Mouse (Mus musculus) myocyte (in vitro differentiated cells): ENCODE results near the gene Bcl2l14. TPM values are rescaled to one million over a fixed set of nuclear protein-coding genes. Genes with fewer than 3 reads are reported as not detected.

Experiments used
- H3K27me3 ChIP-seq: one replicate; pipeline ENCODE4 v1.6.1; 2011; ENCODE audit not compliant: control insufficient read depth, insufficient read depth, insufficient read length
- H3K36me3 ChIP-seq: one replicate; pipeline ENCODE4 v1.6.1; 2011; ENCODE audit not compliant: control insufficient read depth, insufficient read depth
- H3K4me2 ChIP-seq: one replicate; pipeline ENCODE4 v1.6.1; 2011; ENCODE audit warnings: low read depth, control low read depth
- H3K4me3 ChIP-seq: one replicate; pipeline ENCODE4 v1.5.1; 2011; ENCODE audit warnings: mild to moderate bottlenecking, control low read depth, moderate library complexity
- H3K79me2 ChIP-seq: one replicate; pipeline ENCODE4 v1.6.1; 2011; ENCODE audit not compliant: control insufficient read depth, insufficient read depth
- H3ac ChIP-seq: one replicate; pipeline ENCODE4 v1.6.1; 2011; ENCODE audit not compliant: control insufficient read depth, insufficient read length
- CEBPB ChIP-seq: IDR thresholded peaks from 2 replicates; pipeline ENCODE4 v1.6.1; 2011; ENCODE audit warnings: mild to moderate bottlenecking, moderate library complexity; ENCODE audit not compliant: poor library complexity, insufficient read depth, severe bottlenecking
- E2F4 ChIP-seq: IDR thresholded peaks from one replicate; pipeline ENCODE4 v1.6.1; 2011; ENCODE audit warnings: mild to moderate bottlenecking, control low read depth, moderate library complexity; ENCODE audit not compliant: insufficient read depth
- MAX ChIP-seq: IDR thresholded peaks from one replicate; pipeline ENCODE4 v1.6.1; 2011; ENCODE audit warnings: low read depth, mild to moderate bottlenecking, control low read depth
- MYOD1 ChIP-seq, 3 experiments: IDR thresholded peaks; one replicate each; pipeline ENCODE4 v1.6.1; 2011; ENCODE audit warnings: control low read depth in 2 of 3, low read depth in 2 of 3, mild to moderate bottlenecking in 2 of 3, moderate library complexity in 1 of 3; ENCODE audit not compliant: insufficient read length in 2 of 3, control insufficient read depth in 1 of 3
- MYOG ChIP-seq, 3 experiments: IDR thresholded peaks; one replicate each; pipeline ENCODE4 v1.6.1; 2011; ENCODE audit warnings: control low read depth in 2 of 3, low read depth in 2 of 3, mild to moderate bottlenecking in 2 of 3; ENCODE audit not compliant: insufficient read length in 2 of 3, control insufficient read depth in 1 of 3, insufficient read depth in 1 of 3
- POLR2A ChIP-seq: IDR thresholded peaks from one replicate; pipeline ENCODE4 v1.6.1; 2011; ENCODE audit warnings: low read depth, mild to moderate bottlenecking, control low read depth, moderate library complexity; ENCODE audit not compliant: insufficient read length
- POLR2AphosphoS2 ChIP-seq: IDR thresholded peaks from one replicate; pipeline ENCODE4 v1.6.1; 2011; ENCODE audit warnings: low read depth, control low read depth; ENCODE audit not compliant: insufficient read length
- REST ChIP-seq: IDR thresholded peaks from one replicate; pipeline ENCODE4 v1.6.1; 2011; ENCODE audit warnings: mild to moderate bottlenecking, control low read depth, moderate library complexity; ENCODE audit not compliant: insufficient read depth, insufficient read length
- SRF ChIP-seq: IDR thresholded peaks from one replicate; pipeline ENCODE4 v1.6.1; 2011; ENCODE audit warnings: low read depth; ENCODE audit not compliant: control insufficient read depth, insufficient read length
- TCF12 ChIP-seq: IDR thresholded peaks from one replicate; pipeline ENCODE4 v1.6.1; 2011; ENCODE audit warnings: mild to moderate bottlenecking, control low read depth; ENCODE audit not compliant: poor library complexity, insufficient read depth, severe bottlenecking
- TCF3 ChIP-seq: IDR thresholded peaks from one replicate; pipeline ENCODE4 v1.6.1; 2011; ENCODE audit warnings: low read depth, control low read depth; ENCODE audit not compliant: insufficient read length
- USF1 ChIP-seq: IDR thresholded peaks from one replicate; pipeline ENCODE4 v1.6.1; 2011; ENCODE audit warnings: low read depth, mild to moderate bottlenecking, control low read depth, moderate library complexity
- polyA plus RNA-seq: library from polyadenylated mRNA; unstranded; fragments of >200 nt; fragmentation: generic; extraction: Trizol; gene quantifications from one replicate; pipeline ENCODE4 v1.2.1, GENCODE M21; 2012; ENCODE audit warnings: missing spikeins

Bcl2l14 gene
- polyA plus RNA-seq, 1 experiment = 0.04 TPM

DNA sequence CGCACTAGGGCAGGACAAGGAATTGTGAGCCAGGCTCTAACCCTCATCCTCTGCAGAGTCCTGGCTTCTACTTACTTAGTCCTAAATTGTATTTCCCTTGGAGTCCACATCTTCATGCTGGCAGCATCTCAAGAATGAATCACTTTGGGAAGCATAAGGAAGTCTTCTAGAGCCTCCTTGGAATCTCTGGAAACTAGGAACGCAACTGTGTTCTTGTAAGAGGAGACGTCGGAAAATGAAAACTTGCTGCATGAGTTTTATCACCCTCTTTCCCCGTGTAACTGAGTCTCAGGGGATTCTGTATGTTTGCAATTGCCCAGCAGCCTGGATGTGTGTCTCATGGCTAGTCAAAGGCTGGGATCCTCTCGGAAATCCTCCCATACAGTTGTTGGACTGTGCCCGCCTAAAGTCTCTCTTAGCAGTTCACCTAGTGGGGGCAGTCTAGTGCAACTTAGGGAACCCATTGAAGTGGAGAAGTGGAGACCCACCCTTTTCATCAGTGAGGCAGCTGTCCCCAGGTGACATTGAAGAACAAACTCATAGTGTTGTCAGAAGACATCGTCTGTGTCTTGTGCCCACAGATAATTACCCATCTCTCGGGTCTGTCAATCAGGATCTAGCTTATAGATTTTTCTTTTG lies 34.2 kb downstream of the Bcl2l14 start:
- Histone ChIP-seq H3ac (no peak overlapping the region), H3K4me3 (no peak overlapping the region), H3K79me2 (no peaks in the 10 kb centered on the region), H3K4me2 (no peak overlapping the region), H3K36me3 (no peaks in the 10 kb centered on the region), H3K27me3 (no peaks in the 10 kb centered on the region)
- TF ChIP-seq TCF3 (no peak), TCF12 (no peak), MYOG (IDR thresholded peaks at IDR 0.05; ENCODE audit: control insufficient read depth in 1 of 3, insufficient read depth in 1 of 3, insufficient read length in 2 of 3, low read depth in 2 of 3) (no peak), USF1 (no peak), REST (no peak), CEBPB (no peak), POLR2A (no peak), E2F4 (no peak), MAX (no peak), MYOD1 (IDR thresholded peaks at IDR 0.05; ENCODE audit: control insufficient read depth in 1 of 3, insufficient read length in 2 of 3, low read depth in 2 of 3) (no peak), SRF (no peak), POLR2AphosphoS2 (no peak)

DNA sequence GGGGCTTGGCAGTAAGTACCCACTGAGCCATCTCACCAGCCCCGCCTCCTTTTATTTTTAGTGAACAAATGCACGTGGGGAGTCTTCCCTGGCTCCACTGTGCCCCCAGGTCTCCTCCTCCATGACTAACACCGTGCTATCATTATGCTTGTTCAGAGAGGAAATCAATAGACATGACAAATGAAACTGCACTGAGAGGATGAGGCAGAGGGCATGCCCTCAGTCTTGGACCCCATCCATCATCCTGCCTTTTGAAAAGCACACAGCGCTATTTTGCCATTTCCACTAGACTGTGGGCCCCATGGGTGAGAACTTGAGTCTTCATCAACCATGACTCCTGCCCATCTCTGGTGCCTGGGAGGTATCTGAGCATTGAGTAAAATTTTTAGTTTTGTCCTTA lies 35.5 kb downstream of the Bcl2l14 start:
- H3K27me3 ChIP-seq = no peaks in the 10 kb centered on the region
- H3K4me2 ChIP-seq = no peak overlapping the region
- no peak overlapping the region for H3K4me3 ChIP-seq
- no peak for TF ChIP-seq TCF3
- TF ChIP-seq USF1 = no peak
- no peak for TF ChIP-seq E2F4
- TF ChIP-seq MAX = no peak
- no peak for TF ChIP-seq MYOD1 (IDR thresholded peaks at IDR 0.05; ENCODE audit: control insufficient read depth in 1 of 3, insufficient read length in 2 of 3, low read depth in 2 of 3)
- no peak for TF ChIP-seq TCF12
- TF ChIP-seq POLR2A = no peak
- no peak for TF ChIP-seq POLR2AphosphoS2
- TF ChIP-seq REST = no peak
- TF ChIP-seq MYOG (IDR thresholded peaks at IDR 0.05; ENCODE audit: control insufficient read depth in 1 of 3, insufficient read depth in 1 of 3, insufficient read length in 2 of 3, low read depth in 2 of 3) = no peak
- no peaks in the 10 kb centered on the region for H3K36me3 ChIP-seq
- no peak overlapping the region for H3ac ChIP-seq
- no peaks in the 10 kb centered on the region for H3K79me2 ChIP-seq

DNA sequence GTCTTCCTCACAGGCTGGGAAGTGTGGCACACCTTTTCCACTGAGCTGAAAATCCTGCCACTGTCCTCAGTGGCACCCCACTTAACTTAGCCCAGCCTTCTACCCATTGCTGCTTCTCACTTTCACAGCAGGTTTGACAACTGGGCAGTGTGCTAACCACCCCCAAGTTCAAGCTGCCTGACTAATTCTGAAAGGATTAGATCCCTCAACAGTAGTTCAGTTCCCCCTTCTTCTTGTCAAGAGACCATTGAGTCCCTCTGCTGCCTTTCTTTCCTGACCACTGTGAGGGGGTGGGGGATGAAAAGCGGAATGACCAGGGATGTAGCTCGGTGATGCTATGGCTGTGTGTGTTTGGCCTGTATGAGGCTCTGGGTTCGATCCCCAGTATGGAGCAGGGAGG lies 37.2 kb downstream of the Bcl2l14 start:
- Histone ChIP-seq H3ac (no peak overlapping the region), H3K79me2 (no peaks in the 10 kb centered on the region), H3K4me3 (no peak overlapping the region), H3K4me2 (no peak overlapping the region), H3K27me3 (no peaks in the 10 kb centered on the region), H3K36me3 (no peaks in the 10 kb centered on the region)
- TF ChIP-seq POLR2AphosphoS2 = no peak
- TF ChIP-seq SRF = no peak
- no peak for TF ChIP-seq E2F4
- TF ChIP-seq USF1 = no peak
- no peak for TF ChIP-seq MYOD1 (IDR thresholded peaks at IDR 0.05; ENCODE audit: control insufficient read depth in 1 of 3, insufficient read length in 2 of 3, low read depth in 2 of 3)
- no peak for TF ChIP-seq REST
- TF ChIP-seq TCF12 = no peak

DNA sequence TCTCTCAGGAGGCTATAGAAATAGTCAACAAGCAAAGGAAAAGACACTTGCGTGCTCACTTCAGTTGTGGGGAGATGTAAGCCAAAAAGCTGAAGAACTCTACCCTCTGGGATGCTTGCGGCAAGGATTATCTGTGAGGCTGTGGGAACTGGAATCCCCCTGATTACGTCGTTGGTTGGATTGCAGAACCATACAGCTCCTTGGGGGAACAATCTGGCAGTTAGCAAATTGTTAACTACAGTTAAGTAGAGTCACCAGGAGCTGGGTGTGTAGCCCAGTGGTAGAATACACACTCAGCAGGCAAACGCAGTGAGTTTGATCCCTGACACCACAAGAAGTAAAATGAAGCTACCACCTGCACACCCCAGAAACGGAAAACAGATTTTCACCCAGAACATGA lies 37.9 kb downstream of the Bcl2l14 start:
- TF ChIP-seq E2F4 (no peak), MYOG (IDR thresholded peaks at IDR 0.05; ENCODE audit: control insufficient read depth in 1 of 3, insufficient read depth in 1 of 3, insufficient read length in 2 of 3, low read depth in 2 of 3) (no peak), REST (no peak), USF1 (no peak), POLR2AphosphoS2 (no peak), TCF12 (no peak), POLR2A (no peak), MAX (no peak), TCF3 (no peak), CEBPB (no peak), MYOD1 (IDR thresholded peaks at IDR 0.05; ENCODE audit: control insufficient read depth in 1 of 3, insufficient read length in 2 of 3, low read depth in 2 of 3) (no peak), SRF (no peak)
- Histone ChIP-seq H3K27me3 (no peaks in the 10 kb centered on the region), H3ac (no peak overlapping the region), H3K4me2 (no peak overlapping the region), H3K36me3 (no peaks in the 10 kb centered on the region), H3K79me2 (no peaks in the 10 kb centered on the region), H3K4me3 (no peak overlapping the region)
